ENCODE assay signal across 18 mouse cellular contexts in the genomic region with DNA sequence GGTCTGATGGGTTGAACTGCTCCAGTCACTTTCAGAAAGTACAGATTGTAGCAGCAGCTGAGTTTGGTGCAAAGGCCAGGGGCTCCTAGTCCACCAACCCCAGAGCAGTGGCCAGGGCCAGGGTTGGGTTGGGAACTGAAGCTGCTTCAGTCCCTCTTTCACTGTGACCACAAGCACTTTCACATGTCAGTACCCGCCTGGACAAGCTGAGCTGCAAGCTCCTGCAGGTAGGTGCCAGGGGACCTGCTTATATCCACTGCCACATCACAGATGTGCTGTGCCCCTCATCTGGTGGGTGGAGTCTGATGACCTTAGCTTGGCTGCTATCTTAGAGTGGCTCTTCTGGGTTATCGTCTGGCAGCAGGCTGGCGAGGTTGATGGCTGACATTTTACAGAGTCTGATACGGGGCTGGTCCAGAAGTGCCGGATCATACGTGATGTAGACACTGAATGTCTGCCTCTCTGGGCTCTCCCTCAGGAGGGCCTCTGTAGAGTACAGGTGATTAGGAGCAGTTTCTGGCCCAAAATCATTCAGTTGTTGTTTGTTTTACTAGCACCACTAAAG.
DNase-seq lines count a peak whose midpoint lies in the region; ATAC-seq and TF ChIP-seq lines count a peak whose summit lies in the region.
"Had no signal": no experiment of that assay in that cellular context is flagged by ENCODE, and none has a peak within 500 bp of the region (broad histone marks: within the 10 kb centered on the region; RNA-seq: fewer than 3 reads in every experiment).

No protein-coding gene starts in this region.

- intact Hi-C loops in heart, postnatal 25 days (cut with DNase I) = no loop called here

- H3K36me3 ChIP-seq in heart, postnatal 0 days (replicated peaks; ENCODE audit: control insufficient read depth, insufficient read depth, low read length) = no peaks in the 10 kb centered on the region
- no peaks in the 10 kb centered on the region for H3K36me3 ChIP-seq in erythroblast, embryonic 14.5 days (ENCODE audit: control insufficient read depth)
- no peaks in the 10 kb centered on the region for H3K36me3 ChIP-seq in liver, postnatal 0 days (replicated peaks; ENCODE audit: insufficient read depth, low read length)
- H3K36me3 ChIP-seq: embryonic facial prominence, embryonic 10.5 days; hindbrain, embryonic 13.5 days; intestine, embryonic 15.5 days; limb, embryonic 12.5 days had no signal

- H3K9ac ChIP-seq in heart, postnatal 0 days (replicated peaks; ENCODE audit: low read depth, low read length) = no peak overlapping the region
- H3K9ac ChIP-seq in liver, postnatal 0 days (replicated peaks) = no peak overlapping the region
- H3K9ac ChIP-seq: hindbrain, embryonic 13.5 days; intestine, embryonic 15.5 days; limb, embryonic 12.5 days had no signal

- 43% methylated on average over 6 of the region's 6 CpGs for WGBS in heart, postnatal 0 days
- WGBS in liver, postnatal 0 days (ENCODE audit: insufficient replicate concordance) = 75% methylated on average over 6 of the region's 6 CpGs

- H3K27ac ChIP-seq in heart, postnatal 0 days (ENCODE audit: low read depth) = no peak overlapping the region
- H3K27ac ChIP-seq in liver, postnatal 0 days (ENCODE audit: low read depth) = no peak overlapping the region
- H3K27ac ChIP-seq: embryonic facial prominence, embryonic 10.5 days; hindbrain, embryonic 13.5 days; intestine, embryonic 15.5 days; limb, embryonic 12.5 days had no signal

- peak; percentile 27 for ATAC-seq in heart, postnatal 0 days (ENCODE audit: insufficient read depth, low read depth)
- peak; percentile 53 for ATAC-seq in liver, postnatal 0 days
- ATAC-seq: intestine, embryonic 15.5 days had no signal

- TF ChIP-seq CTCF in heart, postnatal 0 days (IDR thresholded peaks at IDR 0.05; ENCODE audit: low read depth) = no peak
- no peak for TF ChIP-seq CTCF in liver, postnatal 0 days (IDR thresholded peaks at IDR 0.05; ENCODE audit: low read depth)

- peaks cover 11% of the 10 kb centered on the region for H3K4me1 ChIP-seq in heart, postnatal 0 days (ENCODE audit: control insufficient read depth, insufficient read depth)
- peaks cover 21% of the 10 kb centered on the region for H3K4me1 ChIP-seq in erythroblast, embryonic 14.5 days (ENCODE audit: control insufficient read depth)
- peaks cover 17% of the 10 kb centered on the region for H3K4me1 ChIP-seq in liver, postnatal 0 days (ENCODE audit: insufficient read depth)
- H3K4me1 ChIP-seq: hindbrain, embryonic 13.5 days; megakaryocyte, embryonic 14.5 days had no signal

- no peak overlapping the region for H3K4me2 ChIP-seq in heart, postnatal 0 days (ENCODE audit: low read depth, low read length)
- H3K4me2 ChIP-seq in liver, postnatal 0 days (ENCODE audit: low read depth, low read length) = no peak overlapping the region
- H3K4me2 ChIP-seq: hindbrain, embryonic 13.5 days; intestine, embryonic 15.5 days; limb, embryonic 12.5 days had no signal

- DNase-seq in heart, postnatal 0 days (ENCODE audit: low spot score) = no peak
- DNase-seq in heart, postnatal 25 days (ENCODE audit: low spot score) = no peak
- DNase-seq in c-Kit-positive CD71-positive TER-119-negative erythroid progenitor cells, embryonic 14.5 days (ENCODE audit: low read depth) = peak; percentile 8
- DNase-seq in liver, postnatal 0 days = no peak
- no peak for DNase-seq in testis, postnatal 10 days (ENCODE audit: low spot score)
- no peak for DNase-seq in thymus, postnatal 10 days (ENCODE audit: low spot score in 2 of 2)
- DNase-seq in cerebellum, postnatal 25 days = no peak
- DNase-seq: adrenal gland, postnatal 14 days; cerebellum, postnatal 10 days; gastrocnemius, postnatal 36 days; kidney, postnatal 14 days; retina, postnatal 1 day had no signal

- no peak for TF ChIP-seq EP300 in heart, postnatal 0 days (IDR thresholded peaks at IDR 0.05; ENCODE audit: low read depth)
- no peak for TF ChIP-seq EP300 in liver, postnatal 0 days (IDR thresholded peaks at IDR 0.05; ENCODE audit: low read depth)

- H3K4me3 ChIP-seq in heart, postnatal 0 days (ENCODE audit: low read depth, low read length) = no peak overlapping the region
- H3K4me3 ChIP-seq in erythroblast, embryonic 14.5 days (replicated peaks) = peak overlapping the region; percentile 36
- no peak overlapping the region for H3K4me3 ChIP-seq in liver, postnatal 0 days (ENCODE audit: low read depth, low read length)
- H3K4me3 ChIP-seq: embryonic facial prominence, embryonic 10.5 days; hindbrain, embryonic 13.5 days; intestine, embryonic 15.5 days; limb, embryonic 12.5 days; megakaryocyte, embryonic 14.5 days had no signal

- H3K9me3 ChIP-seq in heart, postnatal 0 days (replicated peaks; ENCODE audit: control insufficient read depth, low read length) = no peaks in the 10 kb centered on the region
- no peaks in the 10 kb centered on the region for H3K9me3 ChIP-seq in erythroblast, embryonic 14.5 days (ENCODE audit: control insufficient read depth, low read length)
- H3K9me3 ChIP-seq in liver, postnatal 0 days (ENCODE audit: low read length) = no peaks in the 10 kb centered on the region
- H3K9me3 ChIP-seq: embryonic facial prominence, embryonic 10.5 days; hindbrain, embryonic 13.5 days; intestine, embryonic 15.5 days; limb, embryonic 12.5 days; megakaryocyte, embryonic 14.5 days had no signal

- no peaks in the 10 kb centered on the region for H3K27me3 ChIP-seq in heart, postnatal 0 days (ENCODE audit: control insufficient read depth, insufficient read depth, low read length)
- H3K27me3 ChIP-seq in erythroblast, embryonic 14.5 days (ENCODE audit: control insufficient read depth) = 0 out of 2 replicates have a peak, but pooled peaks cover 3% of the 10 kb centered on the region
- no peaks in the 10 kb centered on the region for H3K27me3 ChIP-seq in liver, postnatal 0 days (ENCODE audit: insufficient read depth, low read length)
- H3K27me3 ChIP-seq: intestine, embryonic 15.5 days had no signal
